Mouse (Mus musculus): ENCODE results near the gene Kctd4.
A peak's percentile ranks its signal among the peaks of the same experiment; 100 is the strongest.
"Not testable (repeated sequence)": the region's sequence is repeated elsewhere in the genome, so short reads cannot be mapped to it uniquely, and the experiment has no call there.

Gene Kctd4

DNA sequence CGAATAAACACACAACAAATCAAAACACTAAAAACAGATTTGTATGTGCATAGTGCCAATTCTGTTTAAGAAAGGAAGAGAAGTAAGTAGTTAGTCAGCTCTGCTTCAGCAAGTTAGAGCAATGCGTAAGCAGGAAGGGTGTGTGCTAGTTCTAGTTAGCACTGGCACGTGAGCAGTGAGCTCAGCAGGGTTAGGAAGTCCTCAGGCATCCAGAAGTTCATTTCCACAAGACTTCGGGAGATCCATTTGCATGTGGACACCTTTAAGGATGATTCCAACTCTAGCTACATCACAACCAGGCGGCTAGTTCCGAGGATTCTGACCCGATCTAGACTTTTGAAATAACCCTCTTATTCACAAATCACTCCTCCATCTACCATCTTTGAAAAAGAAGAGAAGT is at the start of gene Kctd4:
Gene Kctd4 (plus strand): TSS at position 244 of the 400 bp plus-strand sequence.
- no peak for DNase-seq (ENCODE audit: low spot score in 2 of 2)

- DNase-seq (ENCODE audit: low spot score in 2 of 2): no peak
Measured at GRCm38 (mm10) chr14:75906931-75907330, 47.9 kb upstream of the Kctd4 start.

- no peak for DNase-seq (ENCODE audit: low spot score in 2 of 2)
Measured at GRCm38 (mm10) chr14:75911968-75912367, 42.8 kb upstream of the Kctd4 start.

DNA sequence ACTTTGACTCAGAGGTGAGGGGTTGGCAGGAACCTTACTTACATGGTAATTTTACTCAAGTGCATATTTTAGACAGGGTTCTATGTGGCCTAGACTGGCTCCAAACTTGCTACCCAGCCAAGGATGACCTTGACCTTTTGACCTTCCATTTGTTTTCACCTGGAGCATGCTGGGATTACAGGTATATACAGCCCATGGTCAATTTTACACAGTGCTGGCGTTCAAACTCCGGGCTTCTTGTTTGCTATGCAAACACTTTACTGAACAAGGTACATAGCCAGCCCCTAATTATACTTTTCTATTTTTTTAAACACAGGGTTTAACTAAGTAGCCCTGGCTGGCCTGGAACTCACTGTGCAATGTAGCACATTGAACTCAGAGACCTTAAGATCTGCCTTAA is 42.1 kb upstream of the Kctd4 start:
- no peak for DNase-seq (ENCODE audit: low spot score in 2 of 2)

GRCm38 (mm10) chr14:75923314-75924052 is 31.3 kb upstream of the Kctd4 start:
- no peak for DNase-seq (ENCODE audit: low spot score in 2 of 2)

GRCm38 (mm10) chr14:75929713-75930112 is 25.1 kb upstream of the Kctd4 start:
- not testable (repeated sequence) for DNase-seq (ENCODE audit: low spot score in 2 of 2)

GRCm38 (mm10) chr14:75931266-75931665 is 23.5 kb upstream of the Kctd4 start:
- no peak for DNase-seq (ENCODE audit: low spot score in 2 of 2)

DNA sequence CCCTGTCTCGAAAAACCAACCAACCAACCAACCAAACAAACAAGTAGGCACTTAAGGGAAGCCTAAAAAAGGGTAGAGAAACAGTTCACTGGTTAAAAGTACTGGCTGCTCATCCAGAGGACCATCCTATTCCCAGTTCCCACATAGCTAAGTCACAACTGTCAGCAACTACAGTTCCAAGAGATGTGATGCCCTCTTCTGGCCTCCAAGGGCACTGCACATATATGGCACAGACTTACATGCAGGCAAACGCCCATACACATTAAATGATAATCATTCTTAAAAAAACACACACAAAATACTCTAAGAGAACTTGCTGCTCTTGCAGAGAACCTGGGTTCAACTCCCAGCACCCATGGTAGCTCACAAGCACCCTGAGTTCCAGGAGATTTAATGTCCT is 20.4 kb upstream of the Kctd4 start:
- no peak for DNase-seq (ENCODE audit: low spot score in 2 of 2)

- no peak for DNase-seq (ENCODE audit: low spot score in 2 of 2)
Measured at GRCm38 (mm10) chr14:75937714-75938113, 17.1 kb upstream of the Kctd4 start.

- DNase-seq (ENCODE audit: low spot score in 2 of 2): no peak
Measured at GRCm38 (mm10) chr14:75941500-75941899, 13.3 kb upstream of the Kctd4 start.

DNA sequence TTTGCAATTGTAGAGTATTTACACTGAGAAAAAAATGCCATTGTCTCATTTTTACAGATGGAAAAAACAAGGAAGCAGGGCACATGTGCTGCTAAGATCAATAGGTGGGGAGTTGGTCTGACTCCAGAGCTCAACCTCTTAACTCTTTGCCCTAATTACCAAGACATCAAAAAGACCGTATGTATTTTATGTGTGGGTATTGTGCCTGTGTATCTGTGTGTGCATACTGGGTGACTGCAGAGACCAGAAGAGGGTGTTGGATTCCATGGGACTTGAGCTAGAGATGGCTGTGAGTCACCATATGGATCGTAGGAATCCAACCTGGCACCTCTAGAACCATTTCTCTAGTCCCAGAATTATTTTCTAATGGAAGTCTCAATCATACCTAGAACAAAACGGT is 12.4 kb upstream of the Kctd4 start:
- DNase-seq (ENCODE audit: low spot score in 2 of 2): no peak

DNA sequence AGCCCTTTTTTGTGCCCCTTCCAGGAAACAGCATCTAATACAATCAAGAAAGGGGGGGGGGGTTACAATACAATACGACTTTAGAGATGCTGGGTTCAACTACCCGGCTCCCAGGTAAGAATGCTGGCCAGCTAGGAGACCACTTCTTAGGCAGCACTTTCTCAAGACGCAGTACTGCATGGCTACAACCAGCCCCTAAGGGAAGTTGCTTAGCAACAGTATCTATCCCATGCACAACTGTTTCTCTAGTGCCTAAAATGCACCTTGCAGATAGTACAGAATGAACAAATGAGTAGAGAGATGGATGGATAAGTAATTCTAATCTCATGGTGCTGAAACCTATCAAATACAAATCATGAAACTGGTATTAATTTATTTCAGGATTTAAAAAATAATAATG is 7.1 kb upstream of the Kctd4 start:
- DNase-seq (ENCODE audit: low spot score in 2 of 2): no peak

DNA sequence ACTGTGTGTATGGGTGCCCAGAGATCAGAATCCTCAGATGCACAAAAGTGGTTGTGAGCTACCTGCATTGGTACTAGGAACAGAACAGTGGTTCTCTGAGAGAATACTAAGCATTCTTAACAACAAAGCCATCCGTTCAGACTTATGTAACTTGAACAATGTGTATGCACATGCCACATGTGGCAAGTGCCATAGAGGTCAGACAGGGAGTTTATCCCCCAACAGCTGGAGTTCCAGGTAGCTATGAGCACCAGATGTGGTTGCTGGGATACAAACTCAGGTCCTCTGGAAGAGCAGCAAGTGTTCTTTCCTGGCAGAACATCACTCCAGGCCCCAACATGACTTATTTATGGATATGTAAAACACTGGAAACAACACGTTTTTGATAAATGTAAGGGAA is 1.8 kb upstream of the Kctd4 start:
- DNase-seq (ENCODE audit: low spot score in 2 of 2): no peak

- peak; percentile 57 to 62 for DNase-seq (ENCODE audit: low spot score in 2 of 2)
Measured at GRCm38 (mm10) chr14:75962250-75962649, 7.4 kb downstream of the Kctd4 start.

DNA sequence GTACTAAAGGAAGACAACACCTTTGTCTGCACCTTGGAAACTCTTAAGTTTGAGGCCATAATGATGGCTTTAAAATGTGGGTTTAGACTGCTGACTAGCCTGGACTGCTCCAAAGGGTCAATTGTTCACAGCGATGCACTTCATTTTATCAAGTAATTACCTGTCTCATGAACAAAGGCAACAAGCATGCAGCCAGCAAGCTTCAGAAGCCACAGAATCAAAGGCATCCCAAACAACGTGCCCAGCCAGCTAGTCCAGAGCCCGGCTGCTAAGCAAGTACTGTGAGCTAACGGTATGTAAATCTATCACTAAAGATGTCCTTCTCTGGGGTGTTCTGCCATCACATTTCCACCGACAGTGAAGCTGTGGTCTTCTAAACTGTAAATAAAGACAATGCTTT is 8.4 kb downstream of the Kctd4 start:
- no peak for DNase-seq (ENCODE audit: low spot score in 2 of 2)

GRCm38 (mm10) chr14:75964000-75964399 is 9.2 kb downstream of the Kctd4 start:
- DNase-seq (ENCODE audit: low spot score in 2 of 2): no peak

- DNase-seq (ENCODE audit: low spot score in 2 of 2): no peak
Measured at GRCm38 (mm10) chr14:75964433-75964832, 9.6 kb downstream of the Kctd4 start.

DNA sequence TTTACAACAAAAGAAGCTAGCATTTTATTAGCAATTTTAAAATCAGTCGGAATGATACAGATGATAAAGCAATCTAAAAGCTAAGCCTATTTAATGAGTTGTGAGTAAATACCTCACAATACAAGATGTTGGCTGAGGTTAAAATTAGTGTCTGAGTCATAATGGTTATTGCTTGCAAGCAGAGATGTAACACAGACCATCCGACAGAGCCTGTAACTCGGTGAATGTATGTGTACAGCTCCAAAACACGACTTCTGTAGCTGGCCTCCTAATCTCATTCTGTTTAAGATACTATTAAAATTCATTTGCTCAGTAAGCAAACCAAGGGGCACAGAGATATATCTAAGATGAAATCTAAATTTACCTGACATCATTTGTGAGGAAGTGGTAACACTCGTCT is 12.5 kb downstream of the Kctd4 start:
- no peak for DNase-seq (ENCODE audit: low spot score in 2 of 2)

- no peak for DNase-seq (ENCODE audit: low spot score in 2 of 2)
Measured at GRCm38 (mm10) chr14:75976107-75976506, 21.3 kb downstream of the Kctd4 start.

DNA sequence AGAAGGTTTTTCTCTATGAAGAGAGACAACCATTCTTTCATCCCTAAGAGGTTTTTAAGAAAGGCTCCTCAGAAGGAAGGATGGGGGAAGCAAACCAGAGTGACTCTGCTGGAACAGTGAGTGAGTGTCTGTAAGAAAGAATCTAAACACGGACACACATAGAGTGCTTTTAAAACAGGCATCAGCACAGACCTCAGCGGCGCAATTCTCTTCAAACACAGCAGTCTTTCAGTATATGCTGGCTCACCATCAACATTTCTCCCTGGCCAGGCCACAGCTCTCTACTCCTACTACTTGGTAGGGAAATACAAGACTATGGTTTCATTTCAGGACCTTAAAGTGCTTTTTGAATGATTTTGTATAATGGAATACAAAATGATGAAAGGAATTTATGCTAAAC is 26.4 kb downstream of the Kctd4 start:
- no peak for DNase-seq (ENCODE audit: low spot score in 2 of 2)

- no peak for DNase-seq (ENCODE audit: low spot score in 2 of 2)
Measured at GRCm38 (mm10) chr14:75983891-75984290, 29.1 kb downstream of the Kctd4 start.

- no peak for DNase-seq (ENCODE audit: low spot score in 2 of 2)
Measured at GRCm38 (mm10) chr14:75985112-75985511, 30.3 kb downstream of the Kctd4 start.

DNA sequence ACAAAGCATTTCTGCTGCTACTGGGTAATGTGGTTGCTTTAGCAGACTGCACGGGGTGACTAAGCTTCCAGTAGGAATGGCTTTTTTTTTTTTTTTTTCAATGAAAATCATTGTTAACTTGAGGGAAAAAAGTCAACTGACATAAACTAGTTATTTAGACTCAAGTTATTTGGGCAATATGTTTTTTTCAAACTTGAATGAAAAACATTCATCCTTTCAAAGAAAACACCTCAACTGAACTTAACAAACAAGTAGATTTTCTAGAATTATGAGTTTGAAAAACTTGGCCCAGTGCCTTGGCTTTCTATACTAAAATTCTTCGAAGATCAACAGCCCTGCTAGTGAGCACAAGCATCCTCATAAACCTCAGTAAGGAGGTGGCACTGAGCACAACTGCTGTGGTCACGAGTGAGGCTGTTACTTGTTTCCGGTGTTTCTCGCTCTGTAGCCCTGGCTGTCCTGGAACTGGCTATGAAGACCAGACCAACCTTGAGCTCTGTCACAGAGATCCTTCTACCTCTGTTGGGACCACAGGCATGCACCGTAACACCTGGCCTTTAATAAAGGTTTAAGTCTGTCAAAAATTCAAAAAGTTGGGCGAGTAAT is 32.2 kb downstream of the Kctd4 start:
- DNase-seq (ENCODE audit: low spot score in 2 of 2): no peak

DNA sequence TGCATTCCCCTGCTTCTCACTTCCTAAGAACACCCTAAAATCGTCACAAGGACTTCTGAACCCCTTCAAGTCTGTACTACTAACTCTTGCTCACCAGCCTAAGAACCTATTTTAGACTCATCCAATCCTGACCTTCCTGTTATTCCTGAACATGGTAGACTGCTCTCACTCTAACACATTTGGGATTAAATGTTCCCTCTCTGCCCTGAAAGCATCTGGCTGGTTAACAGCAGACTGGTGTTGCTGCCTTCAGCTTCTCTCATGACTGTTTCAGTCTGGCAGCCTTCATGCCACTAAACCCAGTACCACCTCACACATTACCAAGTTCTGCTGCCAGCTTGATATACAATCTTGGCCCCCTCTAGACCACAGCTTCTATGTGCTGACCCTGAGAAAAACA is 34.4 kb downstream of the Kctd4 start:
- DNase-seq (ENCODE audit: low spot score in 2 of 2): no peak

Measured in frontal cortex, postnatal 25 days (tissue).